Comparison of ENCODE assay signal across 18 mouse cellular contexts in genomic region chr5:102498747-102499146, GRCm38 (mm10). TPM values are rescaled to one million over a fixed set of nuclear protein-coding genes. Genes with fewer than 3 reads are reported as not detected.
DNase-seq lines count a peak whose midpoint lies in the region; ATAC-seq and TF ChIP-seq lines count a peak whose summit lies in the region.
"Had no signal": no experiment of that assay in that cellular context is flagged by ENCODE, and none has a peak within 500 bp of the region (broad histone marks: within the 10 kb centered on the region; RNA-seq: fewer than 3 reads in every experiment).

No protein-coding gene starts in this region.

- H3K27ac ChIP-seq in liver, embryonic 14.5 days: no peak overlapping the region
- H3K27ac ChIP-seq in liver, embryonic 12.5 days: no peak overlapping the region
- H3K27ac ChIP-seq in bone marrow, adult 2 months (ENCODE audit: control insufficient read depth, insufficient read depth, low read depth, low read length, poor library complexity): peak overlapping the region; percentile 57; the same call in 1 of the 2 replicates
- H3K27ac ChIP-seq in midbrain, embryonic 14.5 days (replicated peaks; ENCODE audit: low read depth, low read length): no peak overlapping the region
- H3K27ac ChIP-seq: embryonic facial prominence, embryonic 12.5 days; midbrain, embryonic 12.5 days had no signal

- no peaks in the 10 kb centered on the region for H3K36me3 ChIP-seq in liver, embryonic 14.5 days (replicated peaks; ENCODE audit: control insufficient read depth, insufficient read depth, low read depth)
- H3K36me3 ChIP-seq in liver, embryonic 12.5 days: no peaks in the 10 kb centered on the region
- H3K36me3 ChIP-seq in midbrain, embryonic 14.5 days (ENCODE audit: control insufficient read depth, insufficient read depth, low read length): no peaks in the 10 kb centered on the region
- H3K36me3 ChIP-seq: embryonic facial prominence, embryonic 12.5 days; midbrain, embryonic 12.5 days had no signal

- peak in 2 of 3 experiments; percentile 2 to 17 for DNase-seq in liver, embryonic 14.5 days (ENCODE audit: low read depth in 3 of 3, low spot score in 3 of 3)
- DNase-seq in monocyte, adult 2 months (ENCODE audit: low read depth in 1 of 2, low spot score in 2 of 2): peak; percentile 34 to 55
- DNase-seq in urinary bladder, adult 18-20 months (ENCODE audit: low spot score in 2 of 2): no peak
- DNase-seq in urinary bladder, postnatal 14 days (ENCODE audit: low spot score): no peak
- DNase-seq in midbrain, embryonic 14.5 days: no peak
- DNase-seq: adrenal gland, postnatal 10 days; cerebellum, postnatal 14 days; kidney, adult 18-20 months; kidney, postnatal 36 days; left cerebral cortex, postnatal 4 days; right cerebral cortex, postnatal 14 days had no signal

- TF ChIP-seq CTCF in liver, embryonic 14.5 days (IDR thresholded peaks at IDR 0.05; ENCODE audit: low read depth): no peak
- no peak for TF ChIP-seq CTCF in bone marrow, adult 2 months (IDR thresholded peaks at IDR 0.05; ENCODE audit: control insufficient read depth, insufficient read depth, low read length)

- TF ChIP-seq POLR2A in bone marrow, adult 2 months (IDR thresholded peaks at IDR 0.05; ENCODE audit: borderline replicate concordance, control insufficient read depth, low read depth, low read length): no peak

- no peak overlapping the region for H3K9ac ChIP-seq in liver, embryonic 14.5 days (replicated peaks)
- no peak overlapping the region for H3K9ac ChIP-seq in liver, embryonic 12.5 days
- H3K9ac ChIP-seq in midbrain, embryonic 14.5 days (replicated peaks; ENCODE audit: low read length): no peak overlapping the region
- H3K9ac ChIP-seq: embryonic facial prominence, embryonic 12.5 days; midbrain, embryonic 12.5 days had no signal

- ATAC-seq in liver, embryonic 14.5 days (ENCODE audit: insufficient read depth): no peak
- ATAC-seq in liver, embryonic 12.5 days: no peak
- peak; percentile 80 for ATAC-seq in common myeloid progenitor, adult 5-6 weeks (replicated peaks; ENCODE audit: low read depth, poor library complexity, severe bottlenecking)
- no peak for ATAC-seq in midbrain, embryonic 14.5 days (ENCODE audit: low FRiP score, low TSS enrichment)
- ATAC-seq: CD4-positive, CD25-positive, alpha-beta regulatory T cell, adult 4 months; hindbrain, embryonic 16.5 days had no signal

- H3K4me1 ChIP-seq in liver, embryonic 14.5 days (replicated peaks; ENCODE audit: control insufficient read depth in 2 of 2, insufficient read depth in 2 of 2, low read length in 1 of 2): peaks cover 0 to 4% of the 10 kb centered on the region in 2 experiments; a peak in 2 of 4 replicates
- H3K4me1 ChIP-seq in liver, embryonic 12.5 days: no peaks in the 10 kb centered on the region
- H3K4me1 ChIP-seq in bone marrow, adult 2 months (ENCODE audit: control insufficient read depth, insufficient read depth, low read length): peaks cover 16% of the 10 kb centered on the region
- 0 out of 2 replicates have a peak, but pooled peaks cover 5% of the 10 kb centered on the region for H3K4me1 ChIP-seq in midbrain, embryonic 14.5 days (ENCODE audit: control insufficient read depth, insufficient read depth, low read length)
- H3K4me1 ChIP-seq: embryonic facial prominence, embryonic 12.5 days; midbrain, embryonic 12.5 days had no signal

- no peak overlapping the region for H3K4me3 ChIP-seq in liver, embryonic 14.5 days (ENCODE audit: insufficient read depth in 1 of 2, low read depth in 2 of 2, low read length in 2 of 2)
- no peak overlapping the region for H3K4me3 ChIP-seq in liver, embryonic 12.5 days
- no peak overlapping the region for H3K4me3 ChIP-seq in bone marrow, adult 2 months (replicated peaks; ENCODE audit: control insufficient read depth, low read depth, low read length)
- no peak overlapping the region for H3K4me3 ChIP-seq in midbrain, embryonic 14.5 days (replicated peaks; ENCODE audit: low read depth, low read length)
- H3K4me3 ChIP-seq: embryonic facial prominence, embryonic 12.5 days; midbrain, embryonic 12.5 days had no signal

- no peak overlapping the region for H3K4me2 ChIP-seq in liver, embryonic 14.5 days (ENCODE audit: low read depth)
- no peak overlapping the region for H3K4me2 ChIP-seq in liver, embryonic 12.5 days
- no peak overlapping the region for H3K4me2 ChIP-seq in midbrain, embryonic 14.5 days (ENCODE audit: low read length)
- H3K4me2 ChIP-seq: embryonic facial prominence, embryonic 12.5 days; midbrain, embryonic 12.5 days had no signal

- 23% methylated on average over 5 of the region's 5 CpGs for WGBS in liver, embryonic 14.5 days (ENCODE audit: insufficient replicate concordance)
- WGBS in liver, embryonic 12.5 days (ENCODE audit: insufficient replicate concordance): 23% methylated on average over 5 of the region's 5 CpGs
- WGBS in bone marrow, adult 2 months: 3% methylated on average over 5 of the region's 5 CpGs
- 88% methylated on average over 5 of the region's 5 CpGs for WGBS in midbrain, embryonic 14.5 days

- TF ChIP-seq EP300 in liver, embryonic 14.5 days (IDR thresholded peaks at IDR 0.05; ENCODE audit: low read depth): no peak

- no peaks in the 10 kb centered on the region for H3K27me3 ChIP-seq in liver, embryonic 14.5 days (ENCODE audit: control insufficient read depth, insufficient read depth, low read length)
- H3K27me3 ChIP-seq in liver, embryonic 12.5 days (replicated peaks): no peaks in the 10 kb centered on the region
- no peaks in the 10 kb centered on the region for H3K27me3 ChIP-seq in midbrain, embryonic 14.5 days (ENCODE audit: control insufficient read depth, insufficient read depth, low read length)
- H3K27me3 ChIP-seq: embryonic facial prominence, embryonic 12.5 days; midbrain, embryonic 12.5 days had no signal

- H3K9me3 ChIP-seq in liver, embryonic 14.5 days (ENCODE audit: control insufficient read depth, low read length): no peaks in the 10 kb centered on the region
- H3K9me3 ChIP-seq in liver, embryonic 12.5 days (replicated peaks): no peaks in the 10 kb centered on the region
- H3K9me3 ChIP-seq in midbrain, embryonic 14.5 days (ENCODE audit: control insufficient read depth, low read length): no peaks in the 10 kb centered on the region
- H3K9me3 ChIP-seq: embryonic facial prominence, embryonic 12.5 days; midbrain, embryonic 12.5 days had no signal

RNA-seq across cellular contexts. Expression of gene Arhgap24, which starts 17.6 kb away (rescaled TPM):
- 1.4 and 1.8 TPM in 2 replicates for polyA plus RNA-seq in liver, embryonic 14.5 days (2012; rRNA removed)
- 2.0 and 2.1 TPM in 2 replicates for polyA plus RNA-seq in liver, embryonic 14.5 days (2014; fragmentation: Nextera tagmentation; extraction: Ambion mirVana)
- 2.8 and 3.4 TPM in 2 replicates for polyA plus RNA-seq in liver, embryonic 12.5 days (2016; fragmentation: Nextera tagmentation; extraction: Ambion mirVana)
- polyA plus RNA-seq in bone marrow, adult 2 months (2011; ENCODE audit: insufficient read depth, insufficient read length, low replicate concordance, missing spikeins): 2.8 and 4.1 TPM in 2 replicates
- total RNA-seq in common myeloid progenitor, adult 5-6 weeks (2017): 0.91 and 1.1 TPM in 2 replicates
- 6.2 and 7.3 TPM in 2 replicates for polyA plus RNA-seq in midbrain, embryonic 14.5 days (2014; fragmentation: Nextera tagmentation; extraction: Ambion mirVana)

Comparison
In these comparisons a context has a peak if more than half of its experiments do, and no peak if none do; other contexts are left out.
1. DNase-seq: peak in liver, embryonic 14.5 days (2 of 3) and monocyte, adult 2 months (2 of 2); none in urinary bladder, adult 18-20 months (0 of 2), urinary bladder, postnatal 14 days (single experiment) and midbrain, embryonic 14.5 days (single experiment).